Mouse (Mus musculus): Measurements from ENCODE around the gene Pou6f2.

Pou6f2 gene

DNA sequence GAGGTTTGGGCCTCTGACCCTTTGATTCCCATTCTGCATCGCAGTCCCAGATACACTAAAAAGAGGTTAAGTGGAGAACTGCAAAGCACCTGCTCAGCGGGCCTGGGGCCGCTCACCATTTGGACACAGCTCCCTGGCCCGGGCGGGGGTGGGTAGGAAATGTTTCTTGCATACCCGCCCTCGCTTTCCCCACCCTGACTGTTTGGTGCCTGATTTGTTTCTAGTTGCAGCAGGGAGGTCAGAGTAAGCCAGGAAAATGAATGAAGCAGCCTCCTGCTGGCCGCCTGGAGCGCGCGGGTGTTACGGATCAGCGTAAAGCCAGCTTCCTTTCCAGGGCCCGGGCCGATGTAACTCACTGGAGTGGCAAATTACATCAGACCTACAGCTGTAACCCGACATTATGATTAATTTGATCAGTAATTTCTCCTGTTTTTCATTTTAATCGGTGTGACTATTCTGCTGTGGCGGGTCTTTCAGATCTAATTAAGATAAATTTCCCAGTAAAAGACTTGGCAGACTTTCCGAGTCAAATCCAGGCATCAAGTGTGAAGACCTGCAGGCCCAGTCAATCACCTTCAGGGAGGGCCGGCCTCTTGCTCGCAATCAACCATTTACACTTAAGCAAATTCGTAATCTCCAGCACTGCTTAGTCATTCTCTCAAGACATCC lies 178.8 kb downstream of the Pou6f2 start:
- no peak for DNase-seq (ENCODE audit: low spot score in 2 of 2)

DNA sequence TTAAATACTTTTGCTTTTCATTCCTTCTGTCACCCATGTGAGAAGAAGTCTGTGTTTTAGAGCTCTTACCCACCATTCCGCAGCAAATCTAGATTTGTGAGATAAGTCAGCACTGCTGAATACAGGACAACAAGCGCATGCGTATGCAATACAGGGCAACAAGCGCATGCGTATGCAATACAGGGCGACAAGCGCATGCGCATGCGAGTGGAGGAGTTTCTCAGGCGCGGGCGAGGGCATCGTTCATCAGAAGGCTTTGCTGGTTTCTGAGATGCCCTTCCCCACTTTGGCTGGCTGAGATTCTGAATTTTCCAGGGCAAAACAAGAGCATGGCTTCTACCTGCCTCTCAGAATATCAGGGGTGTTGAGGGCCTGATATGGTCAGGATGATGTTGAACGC lies 186.2 kb downstream of the Pou6f2 start:
- no peak for DNase-seq (ENCODE audit: low spot score in 2 of 2)

DNA sequence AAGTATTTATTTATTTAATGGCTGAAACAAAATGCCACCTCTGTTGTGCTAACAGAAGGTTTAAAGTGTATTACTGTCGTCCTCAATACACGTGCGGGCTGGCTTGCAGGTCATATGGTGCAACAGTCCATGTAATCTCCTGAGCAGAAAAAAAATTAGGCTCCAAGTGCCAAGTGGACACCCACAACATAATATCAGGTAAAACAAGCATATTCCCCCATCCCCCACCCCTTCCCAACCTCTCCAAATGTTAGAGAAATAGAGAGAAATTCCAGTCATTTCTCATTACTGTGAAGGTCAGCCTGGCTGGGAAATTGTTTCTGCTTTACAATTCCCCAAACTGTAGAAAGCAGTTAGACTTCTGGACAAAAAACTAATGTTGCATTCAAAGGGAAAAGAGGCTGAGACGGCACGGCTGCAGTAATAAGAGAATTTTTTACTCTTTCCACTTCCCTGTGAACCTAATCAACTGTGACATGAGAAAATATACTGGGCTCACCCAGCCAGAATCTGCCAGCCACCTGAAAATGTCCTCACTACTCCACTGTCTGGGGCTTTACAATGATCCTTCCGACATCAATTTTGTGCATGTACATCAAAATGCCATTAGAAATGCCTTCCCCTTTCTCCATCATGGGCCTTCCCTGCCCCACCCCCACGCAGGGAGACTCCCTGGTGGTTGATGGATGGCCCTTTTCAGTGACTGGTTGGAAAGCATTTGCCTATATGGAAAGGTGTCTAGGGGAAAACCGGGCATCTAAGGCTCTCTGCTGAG lies 192.8 kb downstream of the Pou6f2 start:
- DNase-seq (ENCODE audit: low spot score in 2 of 2): no peak

DNA sequence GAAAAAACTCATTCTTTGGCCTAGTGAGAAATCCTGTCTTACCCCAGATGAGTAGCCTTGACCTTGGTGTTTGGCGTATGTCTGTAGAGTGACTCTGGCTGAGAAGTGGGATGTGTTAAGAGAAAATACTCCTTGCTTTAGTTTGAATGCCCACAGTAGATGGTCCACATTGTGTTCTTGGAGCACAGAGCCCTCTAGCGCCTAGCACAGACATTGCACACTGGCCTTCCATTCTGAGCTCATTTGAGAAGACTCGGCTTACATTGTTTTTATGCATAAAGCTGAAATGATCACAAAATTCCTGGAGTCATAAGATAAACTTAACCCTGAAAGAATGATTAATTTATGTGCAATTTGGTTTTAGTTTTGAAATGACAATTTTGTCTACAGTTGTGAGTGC lies 223.5 kb downstream of the Pou6f2 start:
- no peak for DNase-seq (ENCODE audit: low spot score in 2 of 2)

DNA sequence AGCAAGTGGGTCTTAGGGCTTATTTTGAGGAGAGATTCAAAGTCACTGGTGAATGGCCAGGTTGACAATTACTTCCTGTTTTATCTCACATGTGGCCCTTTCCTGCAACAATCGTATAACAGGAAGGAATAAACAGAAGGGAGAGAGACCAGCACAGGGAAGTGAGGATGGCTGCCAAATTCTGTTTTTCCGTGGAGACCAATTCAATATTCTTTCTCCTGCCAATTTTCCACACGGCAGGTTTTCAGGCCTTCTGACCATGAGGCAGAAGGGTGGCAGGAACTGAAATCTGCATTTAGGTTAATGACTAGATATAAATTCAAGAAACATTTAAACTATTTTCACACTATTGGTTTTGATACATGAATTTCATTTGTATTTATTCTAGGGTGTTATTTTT lies 224.5 kb downstream of the Pou6f2 start:
- no peak for DNase-seq (ENCODE audit: low spot score in 2 of 2)

DNA sequence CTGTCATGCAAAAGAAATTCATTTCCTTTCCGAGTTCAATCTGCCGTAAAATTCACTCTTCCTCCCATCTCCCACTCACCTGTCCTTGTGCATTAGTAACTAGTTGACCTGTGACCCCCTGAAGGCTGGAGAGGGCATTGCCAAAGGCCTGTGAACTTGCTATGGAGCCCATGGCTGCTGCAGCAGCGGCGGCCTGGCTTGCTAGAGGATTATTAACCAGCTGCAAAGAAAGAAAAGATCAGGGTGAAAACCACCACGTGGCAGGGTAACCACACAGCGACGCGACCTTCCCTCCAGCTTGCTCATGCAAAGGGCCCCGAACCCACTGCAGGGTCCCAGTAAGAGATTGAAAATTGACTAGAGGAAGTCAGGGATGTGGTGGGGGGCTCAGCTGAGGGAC lies 225.2 kb downstream of the Pou6f2 start:
- no peak for DNase-seq (ENCODE audit: low spot score in 2 of 2)

DNA sequence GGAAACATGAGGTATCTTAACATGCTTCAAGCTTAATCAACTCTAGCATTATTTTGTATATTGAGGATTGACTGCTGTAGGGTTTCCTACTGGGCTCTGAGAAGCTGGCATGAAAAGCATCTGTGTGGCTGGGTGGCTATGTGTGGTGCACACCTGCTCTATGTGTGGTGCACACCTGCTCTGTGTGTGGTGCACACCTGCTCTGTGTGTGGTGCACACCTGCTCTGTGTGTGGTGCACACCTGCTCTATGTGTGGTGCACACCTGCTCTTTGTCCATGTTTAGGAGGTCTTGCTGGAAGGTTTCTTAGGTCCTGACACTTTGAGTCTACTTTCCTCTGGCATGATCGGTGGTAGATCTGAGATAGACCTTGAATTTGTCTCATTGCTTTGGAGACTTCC lies 233.3 kb downstream of the Pou6f2 start:
- no peak for DNase-seq (ENCODE audit: low spot score in 2 of 2)

DNA sequence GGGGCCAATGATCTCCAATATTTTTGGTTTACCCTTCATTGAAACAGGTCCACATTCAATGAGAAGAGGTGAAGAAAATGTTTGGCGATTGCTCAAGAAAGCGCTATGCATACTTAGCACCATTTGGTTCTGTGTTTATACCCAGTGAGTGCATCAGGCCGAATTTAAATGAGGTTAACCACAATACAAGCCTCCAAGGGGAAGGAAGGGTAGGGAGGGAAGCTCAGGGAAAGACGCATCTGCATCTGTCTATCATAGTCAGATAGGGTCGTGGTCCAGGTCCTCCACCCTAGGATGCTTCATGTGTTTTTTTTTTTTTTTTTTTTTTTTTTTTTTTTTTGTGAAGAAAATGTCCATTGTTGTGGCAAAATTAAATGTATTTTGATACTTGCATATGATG lies 236.9 kb downstream of the Pou6f2 start:
- DNase-seq (ENCODE audit: low spot score in 2 of 2): no peak

DNA sequence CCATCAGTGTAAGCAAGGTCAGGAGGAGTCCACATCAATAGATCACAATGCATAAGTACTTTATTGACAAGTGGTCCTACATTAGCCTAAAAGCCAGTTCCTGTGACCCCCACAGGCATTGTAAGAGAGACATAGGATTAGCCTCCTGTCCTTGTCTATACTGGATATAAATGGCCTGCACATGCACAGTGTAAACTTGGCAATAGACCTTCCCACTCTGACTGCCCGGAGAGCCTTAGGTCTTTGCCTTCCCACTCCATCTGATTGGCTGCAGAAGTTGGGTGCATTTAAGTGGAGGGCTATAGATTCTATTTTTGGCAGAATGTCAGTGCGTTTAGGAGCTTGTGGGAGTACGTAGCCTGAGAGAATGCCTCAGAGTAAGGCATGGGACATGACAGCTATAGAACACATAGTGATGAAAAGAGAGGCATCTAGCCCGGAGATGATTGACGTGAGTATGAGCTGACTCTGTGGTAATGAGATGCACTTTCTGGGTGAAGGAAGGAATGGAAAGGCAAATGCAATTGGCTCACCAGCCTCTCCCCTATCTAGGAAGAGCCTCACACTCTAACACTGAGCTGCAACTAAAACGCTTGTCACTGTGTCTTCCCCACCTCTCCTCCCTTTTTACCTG lies 243.4 kb downstream of the Pou6f2 start:
- DNase-seq (ENCODE audit: low spot score in 2 of 2): no peak

DNA sequence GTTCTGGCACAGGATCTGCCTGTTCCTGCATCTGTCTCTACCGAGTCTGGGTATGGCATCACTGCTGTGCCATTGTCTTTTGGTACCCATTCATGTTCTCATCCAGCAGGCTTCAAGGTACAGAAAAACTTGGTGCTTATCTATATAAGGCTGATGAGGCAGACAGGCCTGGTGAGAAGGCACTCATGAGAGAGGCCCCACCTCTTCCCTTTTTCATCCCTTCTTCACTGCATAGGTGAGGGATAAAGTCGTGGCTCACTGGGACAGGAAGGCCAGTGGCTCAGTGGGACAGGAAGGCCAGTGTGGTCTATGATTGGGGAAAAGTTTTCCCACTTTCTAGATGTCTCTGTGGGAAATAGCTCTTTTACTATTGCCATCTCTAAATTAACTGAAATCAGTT lies 263.8 kb downstream of the Pou6f2 start:
- no peak for DNase-seq (ENCODE audit: low spot score in 2 of 2)

DNA sequence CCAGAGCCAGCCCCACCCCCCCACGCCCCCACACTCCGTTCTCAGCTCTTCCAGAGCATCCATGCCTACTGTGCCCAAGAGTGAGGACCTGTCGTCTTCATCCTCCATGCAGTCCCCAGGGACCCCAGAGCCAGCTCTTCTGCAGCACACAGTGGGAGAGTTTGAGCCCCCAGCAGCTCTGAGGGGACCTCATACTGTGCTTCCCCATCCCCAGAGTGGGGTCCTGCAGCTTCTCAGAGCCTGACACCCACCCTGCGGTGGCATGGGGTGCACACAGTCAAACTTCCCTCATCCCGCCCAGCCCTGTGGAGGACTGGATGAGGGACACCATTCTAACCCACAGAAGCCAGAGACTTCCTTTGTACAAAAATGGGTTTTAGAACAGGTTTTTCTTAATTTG lies 264.3 kb downstream of the Pou6f2 start:
- no peak for DNase-seq (ENCODE audit: low spot score in 2 of 2)

DNA sequence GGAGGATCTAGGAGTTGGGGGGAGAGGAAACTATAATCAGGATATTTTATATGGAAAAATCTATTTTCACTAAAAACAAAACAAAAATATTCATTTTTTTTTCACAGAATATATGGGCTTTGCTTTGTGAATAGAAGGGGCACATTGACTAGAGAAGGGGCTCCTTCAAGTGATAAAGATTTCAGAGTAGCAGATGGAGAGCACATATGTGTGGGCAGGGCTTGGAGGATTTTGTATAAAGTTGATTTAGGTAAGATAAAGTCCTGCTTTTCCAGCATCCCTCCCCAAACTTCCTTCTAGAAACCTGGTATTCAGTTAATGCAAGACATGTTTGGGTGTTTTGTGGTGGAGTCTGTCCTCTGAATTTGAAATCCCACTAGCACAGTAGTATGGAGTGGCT lies 266.2 kb downstream of the Pou6f2 start:
- DNase-seq (ENCODE audit: low spot score in 2 of 2): no peak

DNA sequence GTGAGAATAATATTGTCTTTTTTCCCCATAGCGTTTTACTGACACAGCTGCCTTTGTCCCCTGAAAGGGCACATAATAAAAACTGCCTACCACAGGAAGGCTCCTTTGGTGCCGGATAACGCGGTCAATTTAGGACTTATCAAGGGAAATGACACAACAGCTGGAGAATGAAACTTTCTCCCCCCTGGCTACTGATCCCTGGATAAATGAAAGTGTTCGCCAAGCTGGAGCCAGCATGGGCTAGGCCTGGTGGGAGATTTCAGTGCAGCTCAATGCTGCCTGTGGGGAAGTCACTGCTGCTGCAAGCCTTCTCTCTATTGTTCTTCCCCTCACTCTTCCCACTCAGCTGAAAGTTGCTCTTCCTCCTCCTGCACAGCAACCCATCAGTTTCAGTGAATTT lies 267.8 kb downstream of the Pou6f2 start:
- no peak for DNase-seq (ENCODE audit: low spot score in 2 of 2)

DNA sequence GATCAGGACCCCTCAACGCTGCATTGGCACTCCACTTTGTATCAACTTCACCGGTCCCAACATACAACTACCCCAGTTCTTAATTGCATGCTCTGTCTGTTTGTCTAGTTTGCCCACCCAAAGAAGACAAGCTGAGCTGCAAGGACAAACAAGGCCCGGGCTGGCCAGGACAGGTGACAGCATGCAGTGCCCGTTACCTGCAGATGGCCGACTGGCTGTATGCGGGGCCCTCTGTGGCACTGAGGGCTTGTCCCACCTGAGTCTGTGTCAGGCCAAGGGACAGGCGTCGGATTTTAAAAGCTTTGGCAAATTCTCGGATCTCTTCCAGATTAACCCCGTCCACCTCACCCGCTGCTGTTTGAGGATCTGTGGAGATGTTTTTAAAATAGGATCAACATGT lies 268.7 kb downstream of the Pou6f2 start:
- no peak for DNase-seq (ENCODE audit: low spot score in 2 of 2)

DNA sequence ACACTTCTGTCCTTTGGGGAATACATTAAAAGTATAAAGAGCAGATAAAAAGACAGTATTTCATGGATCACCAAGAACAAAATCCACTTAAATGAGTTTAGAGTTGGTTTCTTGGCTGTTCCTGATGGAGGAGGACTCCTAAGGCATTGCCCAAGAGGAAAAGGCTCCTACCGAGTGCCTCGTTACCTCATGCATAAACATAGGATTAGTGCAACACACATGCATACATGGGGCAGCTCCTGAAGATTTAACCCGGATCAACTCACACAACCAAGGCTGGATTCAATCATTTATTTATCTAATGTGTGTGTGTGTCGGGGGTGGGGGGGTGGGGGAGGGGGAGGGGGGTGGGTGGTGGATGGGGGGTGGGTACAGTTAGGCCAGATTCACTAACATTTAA lies 269.4 kb downstream of the Pou6f2 start:
- DNase-seq (ENCODE audit: low spot score in 2 of 2): no peak

DNA sequence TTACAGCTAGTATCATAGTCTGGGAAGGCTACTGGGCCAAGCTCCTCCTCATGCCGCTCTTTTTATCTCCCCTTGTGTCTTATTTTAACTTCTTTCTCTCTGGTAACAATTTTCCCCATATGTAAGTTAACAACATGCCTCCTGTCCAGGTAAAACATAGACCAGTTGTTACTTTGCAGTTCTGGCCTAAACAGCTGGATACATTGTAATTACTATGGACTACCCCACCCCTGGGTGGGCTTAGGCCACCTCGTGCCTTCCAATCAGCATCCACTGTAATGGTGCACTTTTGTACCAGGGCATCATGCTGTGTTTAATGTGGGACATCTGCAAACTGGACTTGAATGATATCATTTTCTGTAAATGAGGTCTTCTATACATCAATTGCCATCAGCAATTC lies 271.4 kb downstream of the Pou6f2 start:
- DNase-seq (ENCODE audit: low spot score in 2 of 2): no peak

DNA sequence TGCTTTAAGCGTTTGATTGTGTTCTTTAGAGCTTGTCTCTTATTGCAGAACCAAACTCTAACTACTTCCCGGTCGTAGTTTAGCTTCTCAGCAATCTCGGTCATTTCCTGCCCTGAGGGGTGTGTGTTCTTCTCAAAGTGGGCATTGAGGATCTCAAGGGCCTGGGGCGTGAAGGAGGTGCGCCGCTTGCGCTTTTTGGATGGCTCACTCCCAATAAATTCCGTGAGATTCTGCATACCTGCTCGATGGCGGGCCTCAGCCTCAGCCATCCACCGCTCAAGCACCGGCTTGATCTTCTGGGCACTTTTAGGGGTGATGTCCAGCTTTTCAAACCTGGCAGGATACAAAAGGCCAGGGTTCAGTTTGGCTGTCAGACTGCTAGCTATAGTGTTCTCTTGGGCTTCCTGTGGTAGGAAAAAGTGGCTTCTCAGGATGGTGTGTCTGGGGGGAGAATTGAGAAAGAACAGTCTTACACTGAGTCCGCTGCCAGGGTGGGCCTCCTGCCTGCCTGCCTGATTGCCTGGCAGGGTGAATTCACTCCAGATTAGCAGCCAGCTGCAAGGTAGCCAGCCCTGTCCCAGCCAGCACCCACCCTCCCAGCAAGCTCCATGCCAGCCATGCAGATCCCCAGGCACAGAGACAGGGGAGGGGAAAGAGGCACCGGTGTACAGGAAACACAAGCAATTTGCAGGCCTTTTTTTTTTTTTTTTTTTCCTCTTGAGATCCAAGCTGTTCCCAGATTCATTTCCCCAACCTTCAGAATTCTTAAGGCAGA lies 272.1 kb downstream of the Pou6f2 start:
- no peak for DNase-seq (ENCODE audit: low spot score in 2 of 2)

DNA sequence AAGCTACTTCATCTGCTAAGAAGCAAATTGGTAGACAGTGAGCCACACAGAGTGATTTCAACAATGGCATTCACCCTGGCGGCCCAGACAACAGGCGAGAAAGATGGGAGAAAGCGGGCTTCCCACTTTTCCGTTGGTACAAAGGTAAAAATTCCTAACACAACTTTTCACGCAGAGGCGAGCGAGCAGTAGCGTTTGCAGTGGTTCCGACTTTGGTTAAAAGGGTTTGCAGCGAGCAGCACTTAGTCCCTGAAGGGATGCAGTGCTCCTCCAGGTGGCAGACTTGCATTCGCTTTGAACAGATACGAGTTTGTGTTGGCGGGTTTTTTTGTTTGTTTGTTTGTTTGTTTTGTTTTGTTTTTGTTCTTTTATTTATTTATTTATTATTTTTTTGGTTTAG lies 273.1 kb downstream of the Pou6f2 start:
- DNase-seq (ENCODE audit: low spot score in 2 of 2): no peak

DNA sequence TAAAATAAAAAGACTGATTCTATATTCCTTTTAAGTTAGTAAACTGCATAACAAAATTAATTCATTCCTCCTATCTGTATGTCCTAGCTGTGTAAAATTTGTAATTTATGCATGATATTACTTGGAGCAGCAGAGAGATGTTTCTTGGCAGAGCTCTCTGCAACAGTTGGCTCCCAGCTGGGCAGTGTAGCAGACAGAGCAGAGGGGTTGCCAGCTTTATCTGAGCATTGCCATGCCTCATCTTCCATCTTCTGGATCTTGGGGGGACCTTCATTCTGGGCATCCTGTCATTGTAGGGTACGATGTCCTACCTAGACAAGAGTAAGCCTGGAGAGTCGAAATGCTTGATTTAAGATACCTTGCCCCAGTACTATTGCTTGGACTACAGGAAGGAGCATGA lies 277.1 kb downstream of the Pou6f2 start:
- DNase-seq (ENCODE audit: low spot score in 2 of 2): no peak

DNA sequence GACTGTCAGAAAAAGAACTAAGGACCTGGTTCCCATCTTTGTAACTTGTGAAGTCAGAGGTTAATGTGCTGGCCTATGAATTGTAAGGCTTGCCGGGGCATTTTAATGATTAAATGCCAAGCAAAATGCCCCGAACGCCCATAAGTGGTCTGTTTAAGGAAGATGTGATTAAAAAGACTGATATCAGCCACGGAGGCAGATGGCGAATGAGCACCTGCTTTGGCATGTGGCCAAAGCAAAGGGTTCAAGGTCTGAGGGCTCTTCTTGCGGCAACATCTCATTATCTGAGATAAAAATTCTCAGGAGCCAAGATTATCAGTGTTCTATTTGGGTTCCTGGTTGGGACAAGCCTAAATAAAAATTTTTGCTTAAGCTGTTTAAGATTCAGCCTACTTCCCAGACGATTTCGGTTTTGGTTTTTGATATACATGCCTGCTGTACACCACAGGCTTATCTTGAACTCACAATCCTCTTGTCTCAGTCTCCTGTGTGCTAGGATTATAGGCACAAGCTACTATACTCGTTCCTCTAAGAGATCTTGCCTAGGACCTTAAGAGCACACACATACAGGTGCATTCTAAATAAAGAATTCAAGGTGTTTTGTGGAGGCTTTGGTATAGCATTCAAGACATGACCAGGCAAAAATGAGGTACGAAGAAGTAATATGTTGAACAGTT lies 315.9 kb downstream of the Pou6f2 start:
- no peak for DNase-seq (ENCODE audit: low spot score in 2 of 2)

Data from spleen, postnatal 36 days (tissue).